Mouse (Mus musculus) ES-Bruce4 (cell line): ENCODE measurements at regions not wholly inside any gene's neighbourhood (a gene's known extent, or its start where the extent isn't known, plus 50 kb on each side); places are given as distances from the start of the nearest gene placed in this dataset.
"Not testable (repeated sequence)": the region's sequence is repeated elsewhere in the genome, so short reads cannot be mapped to it uniquely, and the experiment has no call there.

Experiments
- H3K27ac ChIP-seq: 2 replicates; pipeline ENCODE4 v1.5.1; 2012; ENCODE audit warnings: low read length, inconsistent platforms; ENCODE audit not compliant: insufficient read depth
- H3K27me3 ChIP-seq: 2 replicates; pipeline ENCODE4 v1.6.1; 2012; ENCODE audit warnings: mild to moderate bottlenecking, low read length, inconsistent platforms; ENCODE audit not compliant: control insufficient read depth, poor library complexity, insufficient read depth, severe bottlenecking
- H3K36me3 ChIP-seq: 2 replicates; pipeline ENCODE4 v1.6.1; 2012; ENCODE audit warnings: inconsistent platforms, mild to moderate bottlenecking, low read length, moderate library complexity; ENCODE audit not compliant: control insufficient read depth, poor library complexity, insufficient read depth, severe bottlenecking
- H3K4me1 ChIP-seq: one replicate; pipeline ENCODE4 v1.8.1; 2011; ENCODE audit warnings: low read length; ENCODE audit not compliant: control insufficient read depth, insufficient read depth
- H3K4me3 ChIP-seq: 2 replicates; pipeline ENCODE4 v1.5.1; 2011; ENCODE audit warnings: low read depth, mild to moderate bottlenecking, low read length
- H3K9ac ChIP-seq: 2 replicates; pipeline ENCODE4 v1.6.1; 2012; ENCODE audit warnings: low read depth, mild to moderate bottlenecking, inconsistent platforms; ENCODE audit not compliant: poor library complexity, severe bottlenecking
- H3K9me3 ChIP-seq: replicated peaks from 2 replicates; pipeline ENCODE4 v1.6.1; 2012; ENCODE audit warnings: mild to moderate bottlenecking, low read length, inconsistent platforms; ENCODE audit not compliant: control insufficient read depth, poor library complexity, insufficient read depth, severe bottlenecking
- CTCF ChIP-seq: IDR thresholded peaks from one replicate; pipeline ENCODE4 v1.8.1; 2011; ENCODE audit warnings: low read depth, low read length
- EP300 ChIP-seq: IDR thresholded peaks from 2 replicates; pipeline ENCODE4 v1.6.1; 2011; ENCODE audit warnings: low read depth, low read length; ENCODE audit not compliant: insufficient read depth
- POLR2A ChIP-seq: IDR thresholded peaks from one replicate; pipeline ENCODE4 v1.8.1; 2011; ENCODE audit warnings: low read length; ENCODE audit not compliant: insufficient read depth

DNA sequence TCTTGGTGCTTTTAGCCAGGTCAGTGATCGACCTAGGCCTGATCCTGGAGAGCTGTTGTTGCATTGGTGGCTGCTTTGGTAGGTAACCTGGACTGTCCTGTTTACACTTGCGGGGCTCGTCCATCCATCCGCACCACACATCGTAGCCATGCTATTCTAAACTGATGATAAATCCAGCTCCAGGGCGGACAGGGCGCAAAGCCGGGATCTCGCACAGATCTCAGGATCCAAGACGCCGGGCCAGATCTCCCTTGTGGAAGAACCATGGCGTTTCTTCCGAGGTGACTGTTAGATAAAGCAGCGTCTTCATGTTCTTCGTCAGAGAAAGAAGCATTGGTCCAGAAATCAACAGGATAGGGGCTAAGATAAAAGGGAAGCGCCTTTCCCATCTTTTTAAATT lies 115.6 kb downstream of the Sec16b start:
- not testable (repeated sequence) for H3K9ac ChIP-seq, H3K4me3 ChIP-seq, H3K4me1 ChIP-seq, H3K27ac ChIP-seq, H3K9me3 ChIP-seq, H3K27me3 ChIP-seq, H3K36me3 ChIP-seq

DNA sequence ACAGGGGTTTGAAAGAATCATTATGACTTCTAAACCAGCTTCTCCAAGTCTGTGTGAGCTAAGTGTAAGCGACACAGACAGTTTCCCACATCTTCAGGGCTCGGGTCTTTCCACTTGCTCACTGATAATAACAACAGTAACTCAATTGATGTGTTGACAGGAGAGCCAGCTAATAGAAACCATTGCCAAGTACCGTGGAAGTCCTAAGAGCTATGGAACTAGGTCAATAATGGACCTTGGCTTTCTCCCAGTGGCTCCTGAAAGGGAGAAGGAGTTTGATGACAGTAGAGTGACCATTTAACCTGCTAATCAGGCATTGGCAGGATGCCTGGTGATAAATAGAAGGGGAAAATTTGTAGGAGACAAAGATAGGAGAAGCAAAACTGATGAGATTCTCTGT lies 126.1 kb downstream of the Sec16b start:
- no peaks in the 10 kb centered on the region for H3K9me3 ChIP-seq
- H3K27ac ChIP-seq: no peak overlapping the region
- no peak overlapping the region for H3K9ac ChIP-seq
- no peaks in the 10 kb centered on the region for H3K36me3 ChIP-seq
- no peaks in the 10 kb centered on the region for H3K27me3 ChIP-seq
- no peak overlapping the region for H3K4me3 ChIP-seq
- H3K4me1 ChIP-seq: no peaks in the 10 kb centered on the region
- TF ChIP-seq CTCF (no peak), POLR2A (no peak), EP300 (no peak)

DNA sequence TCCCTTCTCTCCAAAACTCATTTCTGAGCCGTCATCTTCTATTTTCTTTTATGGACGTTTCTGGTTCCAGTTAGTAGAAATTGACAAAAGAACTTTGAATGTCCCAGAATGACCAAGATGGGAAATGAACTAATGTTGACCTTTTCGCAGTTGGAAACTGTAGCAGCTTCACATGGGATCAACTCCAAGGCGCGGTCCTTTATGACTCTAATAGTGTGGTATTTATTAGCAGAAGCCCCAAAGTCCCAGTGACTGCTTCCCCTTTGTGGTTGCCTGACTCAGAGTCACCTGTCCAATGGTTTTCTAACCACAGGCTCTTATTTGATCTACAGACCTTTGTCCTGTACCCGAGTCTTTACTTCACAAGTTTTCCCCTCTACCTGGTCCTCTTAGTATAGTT lies 126.9 kb downstream of the Sec16b start:
- no peak overlapping the region for H3K27ac ChIP-seq
- H3K9me3 ChIP-seq: no peaks in the 10 kb centered on the region
- H3K9ac ChIP-seq: no peak overlapping the region
- H3K4me3 ChIP-seq: no peak overlapping the region
- H3K4me1 ChIP-seq: no peaks in the 10 kb centered on the region
- no peaks in the 10 kb centered on the region for H3K36me3 ChIP-seq
- TF ChIP-seq POLR2A (no peak), EP300 (no peak), CTCF (no peak)
- no peaks in the 10 kb centered on the region for H3K27me3 ChIP-seq

DNA sequence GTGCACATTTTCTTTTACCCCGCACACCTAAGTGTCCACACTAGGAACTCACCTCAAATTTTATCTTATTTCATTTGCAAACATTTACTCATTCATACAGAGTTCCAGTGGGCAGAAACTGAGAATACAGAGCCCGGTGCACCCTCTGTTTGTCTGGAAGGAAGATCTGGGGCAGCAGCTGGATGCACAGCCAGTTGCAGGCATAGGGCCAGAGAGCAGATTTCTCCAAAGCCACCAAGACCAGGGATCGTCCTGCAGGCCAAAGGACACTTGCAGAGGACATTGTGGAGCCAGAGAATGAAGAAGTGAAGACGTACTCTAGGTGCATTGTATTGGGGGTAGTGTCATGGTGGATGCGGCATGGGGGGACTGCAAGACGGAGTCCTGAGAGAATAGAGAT lies 129.2 kb downstream of the Sec16b start:
- Histone ChIP-seq H3K4me1 (no peaks in the 10 kb centered on the region), H3K27me3 (no peaks in the 10 kb centered on the region), H3K27ac (no peak overlapping the region), H3K9ac (no peak overlapping the region), H3K4me3 (no peak overlapping the region), H3K36me3 (no peaks in the 10 kb centered on the region), H3K9me3 (no peaks in the 10 kb centered on the region)
- TF ChIP-seq CTCF: no peak
- no peak for TF ChIP-seq EP300
- no peak for TF ChIP-seq POLR2A

DNA sequence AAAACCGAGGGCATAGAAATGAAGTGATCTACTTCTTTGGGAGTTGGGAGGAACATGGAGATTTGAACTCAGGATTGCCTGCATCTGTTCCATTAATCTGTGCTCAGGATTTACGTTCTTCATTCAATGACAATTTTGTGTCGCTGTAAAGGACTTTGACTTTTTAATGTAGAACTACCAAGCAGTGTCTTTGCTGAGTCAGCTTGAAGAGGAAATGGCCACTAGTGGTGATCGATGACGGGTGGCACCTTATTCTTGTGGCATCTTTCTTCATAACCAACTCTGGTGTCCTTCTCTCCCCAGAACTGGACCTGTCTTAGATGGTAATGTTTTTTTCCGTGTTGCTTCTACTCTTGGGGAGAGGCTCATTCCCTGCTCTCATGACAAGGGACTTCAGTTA lies 137.0 kb downstream of the Sec16b start:
- Histone ChIP-seq H3K27me3 (no peaks in the 10 kb centered on the region), H3K9me3 (no peaks in the 10 kb centered on the region), H3K4me3 (no peak overlapping the region), H3K9ac (no peak overlapping the region), H3K36me3 (no peaks in the 10 kb centered on the region), H3K27ac (no peak overlapping the region), H3K4me1 (no peaks in the 10 kb centered on the region)
- TF ChIP-seq EP300 (no peak), POLR2A (no peak), CTCF (no peak)

DNA sequence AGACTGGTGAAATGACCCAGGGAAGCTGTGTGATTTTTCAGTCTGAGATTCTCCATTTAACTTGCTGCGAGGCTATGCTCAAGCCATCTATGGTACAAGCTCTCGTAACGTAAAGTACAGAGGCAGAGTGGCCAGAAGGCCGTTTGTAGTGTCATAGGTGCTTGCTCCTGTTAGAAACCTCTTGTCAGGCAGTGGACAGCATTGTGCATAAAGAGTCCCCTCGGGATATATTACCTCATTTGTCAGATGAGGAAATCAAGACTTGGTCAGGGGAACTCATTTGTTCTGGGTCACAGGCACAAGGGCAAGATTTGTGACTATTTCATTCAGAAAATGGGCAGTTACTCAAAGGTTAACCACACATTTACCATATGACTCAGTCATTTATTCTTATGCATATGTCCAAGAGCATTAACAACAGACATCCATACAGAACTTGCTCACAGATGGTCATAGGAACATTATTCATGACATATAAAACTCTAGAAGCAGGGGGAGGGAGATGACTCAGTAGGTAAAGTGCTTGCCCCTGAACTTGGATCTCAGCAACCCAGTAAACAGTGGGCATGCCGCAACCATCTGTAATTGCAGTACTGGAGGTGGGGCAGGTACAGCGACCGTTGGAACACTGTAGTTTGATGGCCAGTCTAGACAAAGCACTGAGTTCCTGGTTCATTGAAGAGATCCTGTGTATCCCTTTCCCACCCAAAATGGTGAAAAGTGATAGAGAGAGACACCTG lies 139.3 kb downstream of the Sec16b start:
- H3K4me3 ChIP-seq: no peak overlapping the region
- no peaks in the 10 kb centered on the region for H3K9me3 ChIP-seq
- H3K27ac ChIP-seq: no peak overlapping the region
- H3K4me1 ChIP-seq: no peaks in the 10 kb centered on the region
- no peaks in the 10 kb centered on the region for H3K36me3 ChIP-seq
- TF ChIP-seq CTCF: no peak
- TF ChIP-seq EP300: no peak
- TF ChIP-seq POLR2A: no peak
- no peak overlapping the region for H3K9ac ChIP-seq
- no peaks in the 10 kb centered on the region for H3K27me3 ChIP-seq
